Mouse (Mus musculus) CD4-positive, CD25-positive, alpha-beta regulatory T cell, adult 9 weeks (primary cell): ENCODE measurements around the gene 0610010F05Rik. TPM values are rescaled to one million over a fixed set of nuclear protein-coding genes. Genes with fewer than 3 reads are reported as not detected.

ENCODE experiments used
- polyA plus RNA-seq: library from polyadenylated mRNA; unstranded; fragments of 100-300 nt; shearing (Covaris generic); gene quantifications from one replicate; pipeline ENCODE4 v1.2.1, GENCODE M21; 2017

The 0610010F05Rik gene
- 1.1 TPM for polyA plus RNA-seq

DNA sequence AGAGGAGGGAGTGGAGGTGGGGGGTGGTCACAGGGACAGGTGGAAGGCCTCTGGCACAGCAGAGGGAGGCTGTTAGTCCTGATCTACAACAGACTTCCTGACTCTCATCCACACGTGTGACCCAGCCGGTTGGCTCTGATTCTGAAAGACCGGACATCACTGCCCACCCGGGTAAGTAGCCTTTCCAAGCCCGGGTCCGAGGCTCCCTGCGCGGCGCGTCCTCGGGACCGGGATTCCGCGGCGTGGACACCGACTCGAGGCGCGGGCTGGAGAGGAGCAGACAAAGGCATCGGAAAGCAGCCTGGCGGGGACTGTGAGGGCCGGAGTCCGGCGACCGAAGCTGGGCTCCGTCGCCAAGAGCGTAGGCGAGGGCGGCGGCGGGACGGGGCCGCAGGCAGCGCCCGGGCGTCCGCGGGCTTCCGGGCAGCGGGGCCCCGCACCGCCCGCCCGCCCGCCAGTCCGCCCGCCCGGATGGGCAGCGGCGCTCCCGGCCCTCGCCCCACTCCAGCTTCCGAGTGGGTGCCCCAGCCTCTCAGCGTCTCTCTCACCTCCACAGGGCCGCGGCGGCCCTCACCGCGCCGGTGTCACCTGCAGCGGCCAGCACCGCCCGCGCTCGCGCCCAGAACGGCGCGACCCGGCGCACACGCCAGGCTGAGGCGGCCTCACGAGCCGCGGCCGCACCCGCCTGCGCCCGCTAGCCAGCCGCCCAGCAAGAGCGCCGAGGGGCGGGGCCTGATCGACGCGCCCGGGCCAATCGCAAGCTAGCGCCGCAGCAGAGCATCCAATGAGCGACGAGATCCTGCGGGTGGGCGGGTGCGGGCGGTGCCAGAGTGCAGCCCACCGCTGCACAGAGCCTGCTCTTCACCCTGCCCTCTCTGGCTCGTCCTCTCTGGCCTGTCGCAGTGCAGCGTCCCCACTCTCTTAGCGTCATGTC lies at the start of gene 0610010F05Rik:
Gene 0610010F05Rik, minus strand, starts transcription at position 695 of the 934 bp plus-strand sequence.

GRCm38 (mm10) chr11:23665798-23666501 lies 32.5 kb upstream of the 0610010F05Rik start, which contains the start of gene Pex13:
Gene Pex13 (minus strand): TSS chr11:23665959.

GRCm38 (mm10) chr11:23665311-23665786 lies 31.9 kb upstream of the 0610010F05Rik start, which contains the start of gene Pus10:
Gene Pus10 (plus strand): TSS chr11:23665674.

GRCm38 (mm10) chr11:23520473-23521205 lies 112.8 kb downstream of the 0610010F05Rik start, which contains the start of gene 1700093K21Rik:
Gene 1700093K21Rik (minus strand): TSS chr11:23521155.

Other genes with a start within 250 kb of the 0610010F05Rik start
- 62.8 TPM for gene Ahsa2, start 135.6 kb downstream of the 0610010F05Rik start, polyA plus RNA-seq
- gene 1700093K21Rik, start 112.5 kb downstream of the 0610010F05Rik start, polyA plus RNA-seq, result not detected
- 26.3 TPM for gene Pus10, start 32.0 kb upstream of the 0610010F05Rik start, polyA plus RNA-seq
- gene Pex13, start 32.3 kb upstream of the 0610010F05Rik start, polyA plus RNA-seq, result 24.7 TPM
- 37.0 TPM for gene Rel, start 137.3 kb upstream of the 0610010F05Rik start, polyA plus RNA-seq